Mouse (Mus musculus) forebrain, embryonic 14.5 days (tissue): ENCODE data around the gene 1700019A02Rik. TPM values are rescaled to one million over a fixed set of nuclear protein-coding genes. Genes with fewer than 3 reads are reported as not detected.
A peak's percentile ranks its signal among the peaks of the same experiment; 100 is the strongest.

Experiments
- ATAC-seq: fragments of 200-750 bp; cut with Nextera tagmentation; 2 replicates; pipeline ENCODE4 v1.8.0; 2017; ENCODE audit warnings: mild to moderate bottlenecking, moderate library complexity
- DNase-seq: peaks from one replicate; pipeline ENCODE4 v3.0.0-alpha.2; 2015; ENCODE audit warnings: low spot score
- H3K27ac ChIP-seq: fragments of 300-500 bp; sonication (generic); 2 replicates; pipeline ENCODE4 v1.5.1; 2014; ENCODE audit warnings: low read depth, mild to moderate bottlenecking, control low read depth, low read length, moderate library complexity
- H3K27me3 ChIP-seq: fragments of 300-500 bp; sonication (generic); replicated peaks from 2 replicates; pipeline ENCODE4 v1.6.1; 2014; ENCODE audit warnings: low read length, control low read depth, mixed read lengths; ENCODE audit not compliant: control insufficient read depth, insufficient read depth
- H3K36me3 ChIP-seq: fragments of 300-500 bp; sonication (generic); 2 replicates; pipeline ENCODE4 v1.6.1; 2014; ENCODE audit warnings: low read length, control low read depth; ENCODE audit not compliant: control insufficient read depth, insufficient read depth
- H3K4me1 ChIP-seq: fragments of 300-500 bp; sonication (generic); 2 replicates; pipeline ENCODE4 v1.6.1; 2014; ENCODE audit warnings: antibody characterized with exemption, low read length, control low read depth; ENCODE audit not compliant: control insufficient read depth, insufficient read depth
- H3K4me2 ChIP-seq: fragments of 300-500 bp; sonication (generic); 2 replicates; pipeline ENCODE4 v1.6.1; 2014; ENCODE audit warnings: mild to moderate bottlenecking, control low read depth, low read length
- H3K4me3 ChIP-seq: fragments of 300-500 bp; sonication (generic); 2 replicates; pipeline ENCODE4 v1.5.1; 2014; ENCODE audit warnings: low read depth, low read length, control low read depth
- H3K9ac ChIP-seq: fragments of 300-500 bp; sonication (generic); 2 replicates; pipeline ENCODE4 v1.6.1; 2014; ENCODE audit warnings: mild to moderate bottlenecking, low read length, control low read depth, moderate library complexity
- H3K9me3 ChIP-seq: fragments of 300-500 bp; sonication (generic); replicated peaks from 2 replicates; pipeline ENCODE4 v1.6.1; 2016; ENCODE audit warnings: low read length, control low read depth, mixed read lengths; ENCODE audit not compliant: control insufficient read depth
- WGBS: fragments of 180-500 bp; shearing (Covaris S2); extraction: QIAGEN DNeasy Blood & Tissue Kit; methylation state at CpG from one replicate; pipeline ENCODE4 v1.1.7; 2014; 5-methylcytosine and 5-hydroxymethylcytosine counted together
- polyA plus RNA-seq: library from polyadenylated mRNA; unstranded; fragments of >200 nt; fragmentation: Nextera tagmentation; extraction: Ambion mirVana; gene quantifications from 2 replicates; pipeline ENCODE4 v1.2.1, GENCODE M21; 2014

The 1700019A02Rik gene
- polyA plus RNA-seq, 1 experiment from 2014 or later: not detected

- WGBS: 62% methylated on average over 3 of the region's 3 CpGs
- no peak for DNase-seq
Measured at GRCm38 (mm10) chr1:53189620-53190019, 2.2 kb upstream of the 1700019A02Rik start.

GRCm38 (mm10) chr1:53186301-53186700, 1.1 kb downstream of the 1700019A02Rik start:
- H3K4me2 ChIP-seq: no peak overlapping the region
- H3K4me1 ChIP-seq: no peaks in the 10 kb centered on the region
- ATAC-seq (no peak), DNase-seq (no peak)
- H3K4me3 ChIP-seq: no peak overlapping the region
- 74% methylated on average over 3 of the region's 3 CpGs for WGBS
- H3K36me3 ChIP-seq: no peaks in the 10 kb centered on the region
- H3K27ac ChIP-seq: no peak overlapping the region
- no peak overlapping the region for H3K9ac ChIP-seq
- no peaks in the 10 kb centered on the region for H3K27me3 ChIP-seq
- no peaks in the 10 kb centered on the region for H3K9me3 ChIP-seq

More at GRCm38 (mm10) chr1:53189620-53190019, 2.2 kb upstream of the 1700019A02Rik start:
- H3K27me3 ChIP-seq: no peaks in the 10 kb centered on the region
- ATAC-seq: no peak
- H3K9ac ChIP-seq: no peak overlapping the region
- H3K27ac ChIP-seq: no peak overlapping the region
- no peaks in the 10 kb centered on the region for H3K36me3 ChIP-seq
- H3K4me3 ChIP-seq: no peak overlapping the region
- H3K9me3 ChIP-seq: no peaks in the 10 kb centered on the region
- H3K4me2 ChIP-seq: no peak overlapping the region
- H3K4me1 ChIP-seq: no peaks in the 10 kb centered on the region

GRCm38 (mm10) chr1:53157715-53158114, 29.7 kb downstream of the 1700019A02Rik start:
- Histone ChIP-seq H3K4me1 (no peaks in the 10 kb centered on the region), H3K27me3 (no peaks in the 10 kb centered on the region), H3K4me2 (no peak overlapping the region), H3K9ac (no peak overlapping the region), H3K27ac (no peak overlapping the region), H3K36me3 (no peaks in the 10 kb centered on the region), H3K9me3 (no peaks in the 10 kb centered on the region), H3K4me3 (no peak overlapping the region)
- ATAC-seq: no peak; the same call in 1 of the 2 replicates
- peak; percentile 1 for DNase-seq
- WGBS: 60% methylated on average over 6 of the region's 6 CpGs

- Histone ChIP-seq H3K27me3 (no peaks in the 10 kb centered on the region), H3K4me1 (no peaks in the 10 kb centered on the region), H3K27ac (no peak overlapping the region), H3K4me3 (no peak overlapping the region), H3K9me3 (no peaks in the 10 kb centered on the region), H3K4me2 (no peak overlapping the region), H3K36me3 (no peaks in the 10 kb centered on the region), H3K9ac (no peak overlapping the region)
- ATAC-seq: no peak
- no peak for DNase-seq
- WGBS: 83% methylated on average over 2 of the region's 2 CpGs
Measured at GRCm38 (mm10) chr1:53123066-53123465, 64.4 kb downstream of the 1700019A02Rik start.

- H3K4me2 ChIP-seq: no peak overlapping the region
- no peaks in the 10 kb centered on the region for H3K9me3 ChIP-seq
- H3K36me3 ChIP-seq: no peaks in the 10 kb centered on the region
- WGBS: 89% methylated on average over 1 of the region's 1 CpGs
- no peak for ATAC-seq
- no peak for DNase-seq
- H3K27ac ChIP-seq: no peak overlapping the region
- no peak overlapping the region for H3K4me3 ChIP-seq
- H3K27me3 ChIP-seq: no peaks in the 10 kb centered on the region
- no peak overlapping the region for H3K9ac ChIP-seq
- H3K4me1 ChIP-seq: no peaks in the 10 kb centered on the region
Measured at GRCm38 (mm10) chr1:53110561-53110960, 76.9 kb downstream of the 1700019A02Rik start.

Other genes with a start within 250 kb of the 1700019A02Rik start
- 2.1 and 2.5 TPM in 2 replicates for gene 1700019D03Rik, start 167.5 kb downstream of the 1700019A02Rik start, polyA plus RNA-seq
- 0.32 and 0.73 TPM in 2 replicates for gene Mstn, start 126.0 kb downstream of the 1700019A02Rik start, polyA plus RNA-seq
- gene Pms1, start 109.4 kb upstream of the 1700019A02Rik start, polyA plus RNA-seq: 11.1 and 12.2 TPM in 2 replicates
- 74.1 and 79.8 TPM in 2 replicates for gene Ormdl1, start 109.5 kb upstream of the 1700019A02Rik start, polyA plus RNA-seq
- not detected in 2 replicates for gene Gm28778, start 109.5 kb upstream of the 1700019A02Rik start, polyA plus RNA-seq
- gene Osgepl1, start 126.0 kb upstream of the 1700019A02Rik start, polyA plus RNA-seq: 24.1 and 26.8 TPM in 2 replicates
- gene Asdurf, start 165.0 kb upstream of the 1700019A02Rik start, polyA plus RNA-seq: 8.3 and 23.3 TPM in 2 replicates
- 1.2 and 1.5 TPM in 2 replicates for gene Gm28551, start 165.0 kb upstream of the 1700019A02Rik start, polyA plus RNA-seq
- gene Asnsd1, start 165.1 kb upstream of the 1700019A02Rik start, polyA plus RNA-seq: 66.6 and 72.1 TPM in 2 replicates